Mouse (Mus musculus) cerebellum, adult 11 months (tissue): Measurements from ENCODE around the gene Drg1.
"Not testable (repeated sequence)": the region's sequence is repeated elsewhere in the genome, so short reads cannot be mapped to it uniquely, and the experiment has no call there.

Experiments
- DNase-seq: peaks from one replicate; pipeline ENCODE4 v3.0.0; 2022

Gene Drg1

DNA sequence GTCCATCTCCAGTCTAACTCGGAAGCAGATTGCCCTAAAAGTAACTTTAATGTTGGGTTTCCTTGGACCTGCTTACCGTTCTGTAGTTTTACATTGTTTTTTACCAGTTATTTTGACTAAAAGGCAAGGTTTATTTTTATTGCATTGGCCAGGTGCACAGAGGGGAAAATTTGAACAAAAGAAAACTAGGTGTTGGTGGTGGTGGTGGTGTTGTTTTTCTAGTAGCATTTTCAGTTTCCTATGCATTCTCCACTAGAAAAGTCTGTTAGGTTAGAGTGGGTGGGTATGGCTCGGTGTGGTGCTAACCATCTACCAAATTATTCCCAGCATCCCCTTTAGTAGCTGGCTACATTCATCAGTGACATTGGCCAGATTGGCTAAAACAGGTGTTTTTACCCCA lies 59.4 kb downstream of the Drg1 start:
- no peak for DNase-seq

DNA sequence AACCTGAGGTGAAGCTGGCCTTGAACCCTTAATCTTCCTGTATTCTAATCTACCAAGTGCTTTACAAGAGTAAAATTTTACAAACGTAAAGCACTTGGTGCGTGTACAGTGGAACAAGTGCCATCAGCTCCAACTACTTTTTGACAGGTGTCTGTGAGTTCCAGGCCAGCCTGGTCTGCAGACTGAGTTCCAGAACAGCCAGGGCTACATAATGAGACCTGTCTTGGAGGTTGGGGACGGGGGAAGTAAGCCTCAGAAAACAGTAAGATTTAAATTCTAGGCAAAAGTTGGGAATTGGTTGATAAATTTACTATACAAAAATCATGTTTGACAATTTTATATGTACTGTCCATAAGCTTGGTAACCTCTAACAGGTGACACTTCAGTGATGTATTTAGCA lies 61.0 kb downstream of the Drg1 start:
- no peak for DNase-seq

DNA sequence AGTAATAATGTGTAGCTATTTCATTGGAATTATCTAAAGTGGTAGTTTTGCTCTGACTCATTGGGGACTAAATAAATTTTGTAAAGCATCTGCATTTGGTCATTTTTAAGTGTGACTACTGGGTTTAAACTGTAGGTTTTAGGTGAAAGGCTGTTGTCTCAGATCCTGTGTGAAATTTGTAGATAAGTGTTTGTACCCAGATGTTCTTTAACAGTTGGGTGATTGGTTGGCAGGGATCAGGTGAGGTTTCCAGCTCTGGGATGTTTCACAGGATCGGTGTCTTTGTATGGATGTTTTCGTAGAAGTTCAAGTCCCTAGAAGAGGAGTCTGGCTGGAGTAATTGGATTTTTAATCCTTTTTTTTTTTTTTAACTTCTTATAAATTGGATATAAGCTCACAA lies 62.4 kb downstream of the Drg1 start:
- no peak for DNase-seq

DNA sequence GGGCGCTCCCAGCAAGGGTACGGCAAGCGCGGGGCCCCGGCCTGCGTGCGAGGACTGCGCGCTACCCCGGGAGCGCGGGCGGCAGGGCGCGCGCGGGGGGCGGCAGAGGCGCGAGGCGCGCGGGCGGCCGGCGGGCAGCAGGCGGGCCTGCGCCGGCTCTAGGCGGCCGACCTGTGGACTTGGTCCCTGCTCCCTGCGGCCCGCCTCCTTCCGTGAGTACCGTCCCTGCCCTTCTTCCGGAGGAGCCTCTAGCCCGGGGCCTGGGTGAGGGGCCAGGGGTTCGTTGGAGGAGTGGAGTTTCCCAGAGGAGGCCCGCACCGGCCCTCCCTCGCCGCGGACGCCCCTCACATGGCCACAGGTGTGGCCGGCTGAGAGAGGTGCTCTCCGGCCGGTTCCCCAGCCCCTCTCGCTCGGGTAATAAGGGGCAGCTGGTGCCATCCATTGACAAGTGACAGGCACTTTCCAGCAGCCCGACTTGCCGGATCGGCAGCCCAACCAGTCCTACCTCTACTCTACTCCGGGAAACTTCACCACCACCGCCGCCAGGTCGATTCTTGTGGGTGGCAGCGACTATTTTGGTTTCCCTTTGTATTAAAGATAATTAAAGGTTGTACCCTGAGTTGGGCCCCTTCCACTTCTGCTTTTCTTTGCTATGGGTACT lies 63.3 kb downstream of the Drg1 start:
- peak; percentile 61 for DNase-seq

DNA sequence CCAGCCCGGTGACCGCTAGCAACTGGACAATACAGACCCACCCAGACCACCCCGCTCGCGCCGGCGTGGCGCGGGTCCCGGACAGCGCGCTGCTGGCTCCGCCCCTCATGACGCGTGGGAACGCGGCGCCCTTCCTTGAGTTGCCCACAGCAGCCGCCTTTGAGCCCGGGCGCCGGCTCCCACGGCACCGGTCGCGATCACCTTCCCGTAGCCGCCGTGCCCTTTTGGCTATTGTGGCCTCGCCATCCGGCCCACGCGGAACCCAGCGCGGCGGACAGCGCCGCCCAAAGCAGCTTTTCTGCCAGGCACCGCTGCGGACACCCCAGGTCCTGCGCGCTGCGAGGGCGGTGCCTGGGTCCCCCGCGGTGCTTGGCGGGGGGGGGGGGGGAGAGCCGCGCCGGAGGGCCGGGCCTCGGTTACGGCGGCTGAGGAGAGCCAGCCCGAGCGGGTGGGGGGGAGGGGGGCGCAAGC lies 63.9 kb downstream of the Drg1 start, which contains the start of gene Eif4enif1:
Eif4enif1 (plus strand) TSS at position 162 of the 471 bp plus-strand sequence.
- peak; percentile 91 for DNase-seq

DNA sequence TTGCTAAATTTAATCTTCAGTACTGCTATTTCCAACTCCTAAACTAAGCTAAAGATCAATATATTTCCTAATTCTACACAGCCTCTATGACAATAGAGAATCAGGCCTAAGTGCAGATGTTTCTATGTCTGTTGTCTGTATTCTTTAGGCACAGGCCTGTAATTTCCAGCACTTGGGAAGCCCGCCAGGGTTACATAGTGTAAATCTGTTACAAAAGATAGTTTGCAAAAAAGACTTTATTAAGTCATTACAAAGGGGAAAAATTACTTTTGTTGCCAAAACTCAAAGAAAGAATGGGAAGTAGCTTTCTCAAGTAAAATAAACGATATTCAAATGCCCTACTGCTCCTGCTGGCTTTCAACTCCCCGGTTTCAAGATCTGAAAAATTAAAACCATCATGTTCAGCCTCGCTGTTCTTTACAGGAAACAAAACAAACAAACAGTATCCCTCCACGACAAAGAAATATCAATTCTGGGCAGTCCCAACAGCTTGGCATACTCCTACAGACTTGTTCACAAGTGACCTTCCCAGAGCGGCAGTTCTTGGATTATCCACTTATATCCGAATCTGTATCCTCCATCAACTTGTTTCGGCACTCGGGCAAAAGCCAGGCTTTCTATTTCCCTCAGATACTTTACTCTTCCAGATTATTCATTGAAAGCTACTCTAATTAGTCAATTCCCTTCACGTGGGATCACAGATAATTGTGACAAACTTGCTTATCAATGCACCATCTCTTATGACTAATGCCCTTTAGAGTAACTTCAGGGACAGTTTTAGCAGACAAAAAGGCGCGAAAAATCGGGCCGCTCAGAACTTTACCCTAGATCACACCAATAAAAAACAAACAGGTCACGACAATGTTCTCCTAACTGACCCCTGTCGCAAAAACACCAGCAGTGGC lies 64.6 kb downstream of the Drg1 start:
- peak; percentile 39 for DNase-seq

DNA sequence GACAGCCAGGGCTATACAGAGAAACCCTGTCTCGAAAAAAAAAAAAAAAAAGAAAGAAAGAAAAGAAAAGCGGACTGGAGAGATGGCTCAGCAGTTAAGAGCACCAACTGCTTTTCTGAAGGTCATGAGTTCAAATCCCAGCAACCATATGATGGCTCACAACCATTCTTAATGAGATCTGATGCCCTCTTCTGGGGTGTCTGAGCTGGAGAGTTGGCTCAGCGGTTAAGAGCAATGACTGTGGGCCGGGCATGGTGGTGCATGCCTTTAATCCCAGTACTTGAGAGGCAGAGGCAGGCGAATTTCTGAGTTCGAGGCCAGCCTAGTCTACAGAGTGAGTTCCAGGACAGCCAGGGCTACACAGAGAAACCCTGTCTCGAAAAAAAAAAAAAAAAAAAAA lies 65.6 kb downstream of the Drg1 start:
- peak; percentile 15 for DNase-seq

DNA sequence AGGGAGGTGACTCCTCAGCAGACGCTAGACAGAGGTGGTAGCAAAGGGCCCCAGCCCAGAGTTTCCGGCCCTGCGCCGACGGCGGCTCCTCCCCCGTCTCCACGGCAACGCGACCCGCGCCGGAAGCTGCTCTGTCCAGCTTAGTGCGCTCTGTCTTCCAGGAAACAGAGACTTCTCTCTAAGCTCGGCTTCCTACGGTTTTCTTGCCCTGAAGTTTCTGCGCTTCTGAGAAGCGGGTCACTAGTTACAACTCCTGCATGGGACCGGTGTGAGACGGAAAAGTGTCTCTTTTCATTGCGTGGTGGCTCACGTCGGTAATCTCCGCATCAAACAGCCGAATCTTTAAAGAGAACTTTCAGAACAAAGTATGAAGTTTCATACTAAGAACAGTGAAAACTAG lies 72.9 kb downstream of the Drg1 start, which contains the start of gene Sfi1:
Sfi1 (minus strand) TSS at position 101 of the 400 bp plus-strand sequence.
- no peak for DNase-seq

DNA sequence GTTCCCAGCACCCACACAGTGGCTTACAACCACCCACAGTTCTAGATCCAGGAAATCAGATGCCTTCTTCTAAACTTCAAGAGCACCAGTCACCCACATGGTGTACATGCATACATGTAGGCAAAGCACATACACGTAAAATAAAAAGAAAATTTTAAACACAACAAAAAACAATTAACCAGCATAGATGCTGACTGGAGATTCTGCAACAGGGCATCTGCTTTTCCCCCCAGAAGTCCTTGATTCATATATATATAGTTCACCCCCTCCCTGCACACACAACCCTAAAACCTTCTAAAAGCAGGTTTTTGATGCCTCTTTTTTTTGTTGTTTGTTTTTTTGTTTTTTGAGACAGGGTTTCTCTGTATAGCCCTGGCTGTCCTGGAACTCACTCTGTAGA lies 83.5 kb downstream of the Drg1 start:
- not testable (repeated sequence) for DNase-seq

DNA sequence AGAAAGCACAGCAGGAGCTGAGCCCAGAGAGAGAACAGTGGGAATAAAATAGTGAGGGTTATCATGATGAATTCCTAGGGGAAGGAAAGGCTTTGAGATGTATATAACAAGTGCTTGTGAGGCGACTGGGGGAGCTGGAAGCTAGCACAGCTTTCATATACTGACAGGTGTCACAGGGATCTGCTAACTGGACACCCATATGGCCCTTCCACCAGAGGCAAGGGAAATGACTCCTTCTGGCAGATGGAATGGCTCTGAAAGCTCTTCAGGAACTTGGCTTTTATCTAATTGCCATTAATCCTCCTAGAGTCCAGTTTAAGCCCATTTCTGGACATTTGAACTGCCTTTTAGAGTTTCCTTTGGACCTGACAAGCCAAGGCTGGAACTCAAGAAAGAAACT lies 84.2 kb downstream of the Drg1 start:
- DNase-seq, result not testable (repeated sequence)

DNA sequence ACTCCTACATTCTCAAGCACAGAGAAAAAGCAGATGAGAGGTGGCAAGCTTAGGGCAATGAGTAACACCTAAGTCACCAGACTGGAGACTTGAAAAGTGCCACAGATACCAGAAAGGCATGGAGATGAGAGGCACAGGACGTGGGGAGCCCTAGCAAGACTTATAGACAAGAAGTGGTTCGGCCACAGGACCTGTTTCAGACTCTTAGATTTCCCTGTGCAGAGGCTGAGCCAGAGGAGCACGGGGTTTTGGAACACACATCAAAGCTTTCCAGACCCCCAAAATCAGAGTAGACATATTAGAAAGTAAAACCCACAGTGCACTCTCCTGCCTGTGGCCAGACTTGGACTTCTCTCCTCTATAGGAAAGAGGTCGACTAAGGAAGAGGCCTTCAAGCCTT lies 85.0 kb downstream of the Drg1 start:
- not testable (repeated sequence) for DNase-seq

DNA sequence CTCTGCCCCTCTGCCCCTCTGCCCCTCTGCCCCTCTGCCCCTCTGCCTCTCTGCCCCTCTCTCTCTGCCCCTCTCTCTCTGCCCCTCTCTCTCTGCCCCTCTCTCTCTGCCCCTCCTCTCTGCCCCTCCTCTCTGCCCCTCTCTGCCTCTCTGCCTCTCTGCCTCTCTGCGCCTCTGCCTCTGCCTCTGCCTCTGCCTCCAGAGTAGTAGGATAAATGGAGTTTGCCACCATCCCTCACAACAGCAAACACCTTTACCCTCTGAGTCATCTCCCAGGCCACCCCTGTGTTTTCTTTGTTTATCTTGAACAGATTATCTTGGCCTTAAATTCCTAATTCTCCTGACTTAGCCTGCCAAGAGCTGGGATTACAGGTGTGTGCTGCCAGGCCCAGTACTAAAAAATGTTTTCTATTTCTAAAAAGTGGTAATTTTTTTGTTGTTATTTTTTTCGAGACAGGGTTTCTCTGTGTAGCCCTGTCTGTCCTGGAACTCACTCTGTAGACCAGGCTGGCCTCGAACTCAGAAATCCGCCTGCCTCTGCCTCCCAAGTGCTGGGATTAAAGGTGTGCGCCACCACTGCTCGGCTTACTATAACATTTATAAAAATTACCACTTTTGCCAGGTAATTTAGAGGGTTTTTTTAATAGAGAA lies 85.6 kb downstream of the Drg1 start:
- not testable (repeated sequence) for DNase-seq

DNA sequence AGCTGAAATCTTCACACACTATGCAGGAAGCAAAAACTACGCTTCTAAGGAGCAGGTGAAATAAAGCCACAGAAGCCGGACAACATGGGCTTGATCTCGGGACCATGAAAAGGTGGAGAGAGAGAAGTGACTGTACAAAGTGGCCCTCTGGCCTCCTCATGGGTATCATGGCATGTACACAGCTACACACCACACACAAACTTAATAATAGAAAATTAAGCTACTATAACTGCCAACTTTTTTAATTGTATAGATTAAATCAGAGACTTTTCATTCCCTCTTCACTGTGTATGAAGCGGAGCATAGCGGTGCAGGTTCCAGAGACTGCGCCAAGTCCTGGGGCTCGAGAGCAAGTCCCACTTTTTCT lies 86.5 kb downstream of the Drg1 start:
- DNase-seq, result not testable (repeated sequence)

DNA sequence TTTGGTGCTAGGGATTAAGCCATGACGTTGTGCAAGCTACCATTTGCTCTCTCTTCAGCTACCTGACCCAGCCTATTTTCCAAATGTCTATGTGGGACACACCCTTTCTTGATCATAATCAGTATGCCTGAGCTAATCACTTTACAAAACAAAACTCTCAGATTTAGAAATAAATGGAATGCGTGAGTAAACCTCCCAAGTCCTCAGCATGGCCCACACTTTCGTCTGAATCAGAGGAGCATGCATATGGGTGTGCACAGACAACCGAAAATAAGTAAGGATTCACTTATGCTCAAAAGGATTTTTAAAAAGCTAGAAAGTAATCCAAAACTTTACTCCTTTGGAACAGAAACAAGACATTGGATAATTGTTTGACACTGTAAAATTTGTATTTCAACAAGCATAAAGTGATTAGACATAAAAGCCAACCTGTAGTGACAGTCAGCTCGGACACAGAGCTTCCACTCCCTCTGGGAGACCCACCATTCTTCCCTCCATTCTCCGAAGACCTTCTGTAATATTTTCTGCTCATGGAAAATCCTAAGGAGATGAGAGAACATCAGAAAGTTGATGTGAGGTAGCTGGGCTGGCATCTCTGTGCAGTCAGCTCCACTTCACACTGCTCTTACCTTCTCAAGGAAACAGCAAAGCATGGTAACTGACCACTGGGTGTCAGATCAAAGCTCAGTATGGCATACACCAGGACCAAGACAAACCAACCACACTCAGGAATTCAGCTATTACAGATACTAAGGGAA lies 87.1 kb downstream of the Drg1 start:
- DNase-seq, result not testable (repeated sequence)

DNA sequence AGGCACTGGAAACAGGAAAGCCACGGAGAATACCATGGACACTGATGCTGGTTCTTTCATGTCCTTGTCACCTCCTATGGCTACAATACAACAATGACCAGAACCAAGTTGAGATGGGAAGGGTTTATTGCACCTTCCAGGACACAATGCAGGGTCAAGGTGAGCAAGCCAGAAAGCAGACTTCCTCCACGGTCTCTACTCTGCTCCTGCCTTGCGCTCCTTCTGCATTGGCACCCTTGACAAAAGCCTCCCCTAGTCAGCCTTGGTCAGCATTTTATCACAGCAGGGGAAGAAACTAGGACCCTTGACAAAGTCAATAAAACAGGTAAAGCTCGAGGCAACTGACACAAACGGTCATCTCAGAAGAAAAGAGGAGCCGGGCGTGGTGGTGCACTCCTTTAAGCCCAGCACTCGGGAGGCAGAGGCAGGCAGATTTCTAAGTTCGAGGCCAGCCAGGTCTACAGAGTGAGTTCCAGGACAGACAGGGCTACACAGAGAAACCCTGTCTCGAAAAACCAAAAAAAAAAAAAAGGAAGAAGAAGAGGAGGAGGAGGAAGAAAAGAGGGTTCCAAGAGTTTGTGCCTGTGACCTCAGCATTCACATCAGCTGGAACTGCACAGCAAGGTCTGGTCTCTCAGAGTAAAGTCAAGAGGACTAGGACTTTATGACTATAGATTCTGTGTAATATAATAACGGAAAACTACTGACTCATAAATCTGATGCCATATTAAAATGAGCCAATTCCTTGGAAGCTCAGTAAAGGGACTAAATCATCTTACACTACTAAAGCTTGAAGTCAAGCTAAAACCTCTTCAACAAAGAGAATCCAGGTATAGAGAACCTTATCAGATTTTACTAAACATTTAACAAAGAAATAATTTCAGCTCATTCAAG lies 92.5 kb downstream of the Drg1 start:
- DNase-seq, result not testable (repeated sequence)

DNA sequence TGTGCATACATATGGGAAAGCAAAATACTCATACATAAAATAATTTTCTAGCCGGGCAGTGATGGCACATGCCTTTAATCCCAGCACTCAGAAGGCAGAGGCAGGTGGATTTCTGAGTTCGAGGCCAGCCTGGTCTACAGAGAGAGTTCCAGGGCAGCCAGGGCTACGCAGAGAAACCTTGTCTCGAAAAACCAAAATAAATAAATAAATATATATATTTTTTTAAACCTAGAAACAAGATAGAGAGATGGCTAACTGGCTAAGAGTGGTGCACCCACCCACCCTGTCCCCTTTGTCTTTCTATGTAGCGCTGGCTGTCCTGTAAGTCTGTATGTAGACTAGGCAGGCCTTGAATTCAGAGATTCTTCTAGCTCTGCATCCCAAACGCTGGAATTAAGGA lies 93.7 kb downstream of the Drg1 start:
- DNase-seq, result not testable (repeated sequence)

DNA sequence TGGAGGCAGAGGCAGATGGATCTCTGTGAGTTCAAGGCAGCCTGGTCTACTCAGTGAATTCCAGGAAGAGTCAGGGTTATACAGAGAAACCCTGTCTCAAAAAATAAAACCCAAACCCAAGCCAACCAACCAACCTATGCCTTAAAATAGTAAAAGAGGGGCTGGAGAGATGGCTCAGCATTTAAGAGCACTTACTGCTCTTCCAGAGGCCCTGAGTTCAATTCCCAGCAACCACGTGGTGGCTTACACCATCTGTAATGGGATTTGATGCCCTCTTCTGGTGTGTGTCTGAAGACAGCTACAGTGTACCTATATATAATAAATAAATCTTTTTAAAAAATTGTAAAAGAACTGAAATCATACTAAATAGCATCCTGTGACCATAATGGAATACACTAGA lies 94.3 kb downstream of the Drg1 start:
- not testable (repeated sequence) for DNase-seq

DNA sequence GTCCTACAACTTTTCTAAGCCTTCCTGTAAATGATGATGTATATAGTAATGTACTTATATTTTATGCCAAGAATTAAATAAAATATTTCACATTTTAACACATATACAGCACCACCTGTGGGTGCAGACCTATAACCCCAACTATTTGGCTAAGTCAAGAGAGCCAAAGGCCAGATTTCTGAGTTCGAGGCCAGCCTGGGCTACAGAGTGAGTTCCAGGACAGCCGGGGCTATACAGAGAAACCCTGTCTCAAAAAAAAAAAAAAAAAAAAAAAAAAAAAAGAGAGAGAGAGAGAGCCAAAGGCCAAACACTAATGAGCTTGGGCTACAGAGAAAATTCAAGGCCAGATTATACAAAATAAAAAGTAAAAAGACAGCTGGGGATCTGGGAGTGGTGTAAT lies 97.2 kb downstream of the Drg1 start:
- DNase-seq, result not testable (repeated sequence)

DNA sequence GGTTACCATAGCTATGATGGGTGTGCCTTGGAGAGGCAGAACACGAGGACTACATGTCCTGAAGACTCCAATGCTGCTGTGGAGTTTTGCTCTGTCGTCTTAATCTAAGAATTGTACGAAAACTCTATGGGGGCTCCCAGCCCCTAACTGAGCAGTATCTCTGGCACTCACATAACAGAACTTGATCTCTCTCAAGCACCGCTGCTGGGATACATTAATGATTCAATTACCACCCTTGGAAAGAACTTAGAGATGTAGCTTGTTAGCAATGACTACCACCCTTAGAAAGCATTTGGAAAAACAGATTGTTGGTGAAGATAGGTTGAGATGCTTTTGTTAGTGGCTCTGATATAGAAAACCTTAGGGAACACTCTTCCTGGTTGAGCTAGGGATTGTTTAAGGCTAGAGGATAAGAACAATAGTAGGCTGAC lies 98.6 kb downstream of the Drg1 start:
- not testable (repeated sequence) for DNase-seq

DNA sequence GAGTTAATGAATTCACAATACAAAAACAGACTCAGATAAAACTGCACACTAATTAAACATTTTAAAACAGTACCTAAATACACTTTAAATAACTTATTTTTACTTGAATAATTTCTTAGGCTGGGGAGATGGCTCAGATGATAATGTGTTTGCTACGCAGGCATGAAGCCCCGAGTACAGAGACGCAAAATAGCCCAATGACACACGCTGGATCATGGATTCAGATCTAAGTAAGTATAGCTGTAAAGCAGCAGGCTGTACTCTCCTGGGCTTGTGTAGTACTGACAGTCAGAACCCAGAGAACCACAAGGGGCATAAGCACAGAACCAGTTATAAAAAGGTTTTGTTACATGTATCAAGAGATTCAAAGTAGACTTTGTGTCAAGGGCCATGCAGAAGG lies 99.1 kb downstream of the Drg1 start:
- DNase-seq, result not testable (repeated sequence)

DNA sequence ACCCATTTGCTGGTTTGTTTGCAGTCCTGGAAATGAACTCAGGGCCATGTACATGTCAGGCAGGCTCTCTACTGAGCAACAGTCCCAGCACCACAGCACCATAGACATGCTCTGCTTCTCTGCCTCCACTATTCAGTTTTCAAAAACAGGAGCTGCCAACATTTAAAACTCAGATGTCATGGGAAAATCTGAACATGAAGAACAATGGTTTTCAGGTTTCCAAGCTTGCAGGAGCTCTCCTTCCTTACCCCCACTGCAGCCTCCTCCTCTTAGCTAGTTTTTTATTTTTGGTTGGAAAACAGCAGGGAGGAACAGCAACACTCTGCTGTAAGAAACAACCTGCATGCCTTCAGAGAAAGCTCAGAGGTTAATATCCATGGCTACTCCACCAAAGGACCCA lies 99.9 kb downstream of the Drg1 start:
- not testable (repeated sequence) for DNase-seq
